Mouse (Mus musculus) ES-Bruce4 (cell line): ENCODE measurements around the gene Kxd1. TPM values are rescaled to one million over a fixed set of nuclear protein-coding genes. Genes with fewer than 3 reads are reported as not detected.

Experiments
- H3K27ac ChIP-seq: 2 replicates; pipeline ENCODE4 v1.5.1; 2012; ENCODE audit warnings: low read length, inconsistent platforms; ENCODE audit not compliant: insufficient read depth
- H3K27me3 ChIP-seq: 2 replicates; pipeline ENCODE4 v1.6.1; 2012; ENCODE audit warnings: mild to moderate bottlenecking, low read length, inconsistent platforms; ENCODE audit not compliant: control insufficient read depth, poor library complexity, insufficient read depth, severe bottlenecking
- H3K36me3 ChIP-seq: 2 replicates; pipeline ENCODE4 v1.6.1; 2012; ENCODE audit warnings: inconsistent platforms, mild to moderate bottlenecking, low read length, moderate library complexity; ENCODE audit not compliant: control insufficient read depth, poor library complexity, insufficient read depth, severe bottlenecking
- H3K4me1 ChIP-seq: one replicate; pipeline ENCODE4 v1.8.1; 2011; ENCODE audit warnings: low read length; ENCODE audit not compliant: control insufficient read depth, insufficient read depth
- H3K4me3 ChIP-seq: 2 replicates; pipeline ENCODE4 v1.5.1; 2011; ENCODE audit warnings: low read depth, mild to moderate bottlenecking, low read length
- H3K9ac ChIP-seq: 2 replicates; pipeline ENCODE4 v1.6.1; 2012; ENCODE audit warnings: low read depth, mild to moderate bottlenecking, inconsistent platforms; ENCODE audit not compliant: poor library complexity, severe bottlenecking
- H3K9me3 ChIP-seq: replicated peaks from 2 replicates; pipeline ENCODE4 v1.6.1; 2012; ENCODE audit warnings: mild to moderate bottlenecking, low read length, inconsistent platforms; ENCODE audit not compliant: control insufficient read depth, poor library complexity, insufficient read depth, severe bottlenecking
- CTCF ChIP-seq: IDR thresholded peaks from one replicate; pipeline ENCODE4 v1.8.1; 2011; ENCODE audit warnings: low read depth, low read length
- EP300 ChIP-seq: IDR thresholded peaks from 2 replicates; pipeline ENCODE4 v1.6.1; 2011; ENCODE audit warnings: low read depth, low read length; ENCODE audit not compliant: insufficient read depth
- POLR2A ChIP-seq: IDR thresholded peaks from one replicate; pipeline ENCODE4 v1.8.1; 2011; ENCODE audit warnings: low read length; ENCODE audit not compliant: insufficient read depth
- polyA plus RNA-seq: library from polyadenylated mRNA; stranded (reverse); fragments of >200 nt; gene quantifications from 2 replicates; pipeline ENCODE4 v1.2.4, GENCODE M21; 2011; ENCODE audit warnings: low read depth; ENCODE audit not compliant: missing spikeins, insufficient read depth, insufficient read length

The Kxd1 gene
- polyA plus RNA-seq, 1 experiment = 57.4 TPM

DNA sequence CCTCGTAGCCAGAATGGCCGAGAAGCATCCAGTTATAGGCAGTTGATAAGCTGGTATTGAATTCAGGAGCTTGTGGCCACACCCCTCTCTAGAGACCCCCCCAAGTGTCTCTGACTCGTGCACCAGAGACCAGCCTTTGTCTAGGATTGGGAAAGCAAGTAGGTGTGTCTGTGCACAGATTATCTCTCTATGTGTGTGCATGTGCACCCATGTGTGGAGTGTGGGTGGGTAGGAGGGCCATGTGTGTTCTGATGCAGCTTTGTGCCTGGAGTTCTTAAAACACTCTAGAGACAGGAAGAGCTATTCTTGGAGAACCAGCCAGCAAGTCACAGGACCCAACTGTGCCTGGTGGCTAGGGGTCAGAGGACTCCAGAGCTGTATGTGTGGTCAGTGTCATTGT is 32.8 kb upstream of the Kxd1 start:
- Histone ChIP-seq H3K9me3 (no peaks in the 10 kb centered on the region), H3K36me3 (no peaks in the 10 kb centered on the region), H3K4me3 (no peak overlapping the region), H3K27ac (no peak overlapping the region), H3K27me3 (no peaks in the 10 kb centered on the region), H3K9ac (no peak overlapping the region), H3K4me1 (no peaks in the 10 kb centered on the region)
- TF ChIP-seq EP300 (no peak), POLR2A (no peak), CTCF (no peak)

- no peak overlapping the region for H3K4me3 ChIP-seq
- no peaks in the 10 kb centered on the region for H3K36me3 ChIP-seq
- H3K27me3 ChIP-seq = no peaks in the 10 kb centered on the region
- H3K9ac ChIP-seq = no peak overlapping the region
- no peaks in the 10 kb centered on the region for H3K4me1 ChIP-seq
- no peaks in the 10 kb centered on the region for H3K9me3 ChIP-seq
- H3K27ac ChIP-seq = no peak overlapping the region
- TF ChIP-seq POLR2A (no peak), EP300 (no peak), CTCF (peak; percentile 52)
Measured at GRCm38 (mm10) chr8:70560096-70560495, 32.3 kb upstream of the Kxd1 start.

- Histone ChIP-seq H3K9me3 (no peaks in the 10 kb centered on the region), H3K4me3 (no peak overlapping the region), H3K36me3 (no peaks in the 10 kb centered on the region), H3K4me1 (no peaks in the 10 kb centered on the region), H3K9ac (no peak overlapping the region), H3K27ac (no peak overlapping the region), H3K27me3 (no peaks in the 10 kb centered on the region)
- TF ChIP-seq POLR2A (no peak), EP300 (no peak), CTCF (no peak)
Measured at GRCm38 (mm10) chr8:70558983-70559382, 31.2 kb upstream of the Kxd1 start.

GRCm38 (mm10) chr8:70558334-70558733 is 30.6 kb upstream of the Kxd1 start:
- Histone ChIP-seq H3K27me3 (no peaks in the 10 kb centered on the region), H3K4me3 (no peak overlapping the region), H3K36me3 (no peaks in the 10 kb centered on the region), H3K4me1 (no peaks in the 10 kb centered on the region), H3K9me3 (no peaks in the 10 kb centered on the region), H3K9ac (no peak overlapping the region), H3K27ac (no peak overlapping the region)
- no peak for TF ChIP-seq POLR2A
- no peak for TF ChIP-seq CTCF
- TF ChIP-seq EP300 = no peak

- H3K9me3 ChIP-seq = no peaks in the 10 kb centered on the region
- H3K36me3 ChIP-seq = no peaks in the 10 kb centered on the region
- no peak for TF ChIP-seq EP300
- no peak for TF ChIP-seq CTCF
- no peak for TF ChIP-seq POLR2A
- no peak overlapping the region for H3K9ac ChIP-seq
- no peaks in the 10 kb centered on the region for H3K27me3 ChIP-seq
- no peaks in the 10 kb centered on the region for H3K4me1 ChIP-seq
- no peak overlapping the region for H3K27ac ChIP-seq
- H3K4me3 ChIP-seq = no peak overlapping the region
Measured at GRCm38 (mm10) chr8:70555079-70555747, 27.5 kb upstream of the Kxd1 start.

DNA sequence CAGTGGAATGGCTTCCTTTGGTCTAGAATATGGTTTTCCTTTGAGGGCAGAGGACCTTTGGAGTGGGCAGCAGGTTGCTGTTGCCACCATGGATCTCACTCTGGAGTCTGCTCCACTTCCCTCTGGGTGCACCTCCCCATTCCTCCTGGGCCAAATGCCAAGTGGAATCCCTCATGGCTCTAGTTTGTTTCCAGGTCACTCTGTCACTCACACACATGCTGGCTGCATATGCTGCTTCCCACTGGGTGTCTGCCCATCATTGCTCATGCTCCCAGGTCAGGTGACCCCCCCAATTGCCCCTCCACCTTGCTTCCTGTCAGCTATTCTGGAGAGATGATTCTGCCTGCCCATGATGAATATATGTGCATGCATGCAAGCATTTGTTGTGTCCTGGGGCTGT is 26.0 kb upstream of the Kxd1 start:
- Histone ChIP-seq H3K4me3 (no peak overlapping the region), H3K9ac (no peak overlapping the region), H3K9me3 (no peaks in the 10 kb centered on the region), H3K4me1 (no peaks in the 10 kb centered on the region), H3K36me3 (no peaks in the 10 kb centered on the region), H3K27me3 (no peaks in the 10 kb centered on the region), H3K27ac (no peak overlapping the region)
- TF ChIP-seq CTCF (no peak), EP300 (no peak), POLR2A (no peak)
